Mouse (Mus musculus) MEL (cell line): Measurements from ENCODE around the gene Tnfrsf1a.

Source experiments
- CTCF ChIP-seq, 3 experiments: IDR thresholded peaks in 2 of 3; conservative IDR thresholded peaks in 1 of 3; 2 replicates each; pipeline ENCODE4 v1.5.1; 2011 to 2012; ENCODE audit warnings: low read length in 3 of 3, low read depth in 2 of 3, mild to moderate bottlenecking in 2 of 3, improper control_type of control experiment in 1 of 3, inconsistent platforms in 1 of 3, mixed read lengths in 1 of 3, moderate library complexity in 1 of 3; ENCODE audit not compliant: control insufficient read depth in 1 of 3, insufficient read depth in 1 of 3, poor library complexity in 1 of 3, severe bottlenecking in 1 of 3
- ETS1 ChIP-seq: IDR thresholded peaks from 2 replicates; pipeline ENCODE4 v1.6.1; 2012; ENCODE audit warnings: low read depth, mild to moderate bottlenecking, inconsistent platforms, low read length, improper control_type of control experiment, moderate library complexity
- JUND ChIP-seq: IDR thresholded peaks from 2 replicates; pipeline ENCODE4 v1.6.1; 2011; ENCODE audit warnings: low read depth, mild to moderate bottlenecking, improper control_type of control experiment, low read length
- MEF2A ChIP-seq: IDR thresholded peaks from 2 replicates; pipeline ENCODE4 v1.6.1; 2014; ENCODE audit warnings: low read depth, mild to moderate bottlenecking, inconsistent platforms, low read length, improper control_type of control experiment; ENCODE audit not compliant: poor library complexity, insufficient replicate concordance, severe bottlenecking; ENCODE audit errors: extremely low read depth
- SIN3A ChIP-seq: IDR thresholded peaks from 2 replicates; pipeline ENCODE4 v1.6.1; 2012; ENCODE audit warnings: low read length, improper control_type of control experiment, inconsistent platforms
- TAL1 ChIP-seq: IDR thresholded peaks from 2 replicates; pipeline ENCODE4 v1.6.1; 2012; ENCODE audit warnings: mild to moderate bottlenecking, inconsistent platforms, low read length, moderate library complexity, mixed read lengths
- TBP ChIP-seq: IDR thresholded peaks from 2 replicates; pipeline ENCODE4 v1.8.0; 2011; ENCODE audit warnings: low read depth, low read length, improper control_type of control experiment
- UBTF ChIP-seq: IDR thresholded peaks from 2 replicates; pipeline ENCODE4 v1.6.1; 2012; ENCODE audit warnings: low read depth, mild to moderate bottlenecking, inconsistent platforms, low read length, improper control_type of control experiment, moderate library complexity, borderline replicate concordance; ENCODE audit not compliant: insufficient read depth
- USF1 ChIP-seq: IDR thresholded peaks from 2 replicates; pipeline ENCODE4 v1.6.1; 2014; ENCODE audit warnings: low read depth, mild to moderate bottlenecking, inconsistent platforms, low read length, improper control_type of control experiment, moderate library complexity
- ZKSCAN1 ChIP-seq: IDR thresholded peaks from 2 replicates; pipeline ENCODE4 v1.6.1; 2012; ENCODE audit warnings: low read depth, mild to moderate bottlenecking, inconsistent platforms, low read length, improper control_type of control experiment, moderate library complexity

DNA sequence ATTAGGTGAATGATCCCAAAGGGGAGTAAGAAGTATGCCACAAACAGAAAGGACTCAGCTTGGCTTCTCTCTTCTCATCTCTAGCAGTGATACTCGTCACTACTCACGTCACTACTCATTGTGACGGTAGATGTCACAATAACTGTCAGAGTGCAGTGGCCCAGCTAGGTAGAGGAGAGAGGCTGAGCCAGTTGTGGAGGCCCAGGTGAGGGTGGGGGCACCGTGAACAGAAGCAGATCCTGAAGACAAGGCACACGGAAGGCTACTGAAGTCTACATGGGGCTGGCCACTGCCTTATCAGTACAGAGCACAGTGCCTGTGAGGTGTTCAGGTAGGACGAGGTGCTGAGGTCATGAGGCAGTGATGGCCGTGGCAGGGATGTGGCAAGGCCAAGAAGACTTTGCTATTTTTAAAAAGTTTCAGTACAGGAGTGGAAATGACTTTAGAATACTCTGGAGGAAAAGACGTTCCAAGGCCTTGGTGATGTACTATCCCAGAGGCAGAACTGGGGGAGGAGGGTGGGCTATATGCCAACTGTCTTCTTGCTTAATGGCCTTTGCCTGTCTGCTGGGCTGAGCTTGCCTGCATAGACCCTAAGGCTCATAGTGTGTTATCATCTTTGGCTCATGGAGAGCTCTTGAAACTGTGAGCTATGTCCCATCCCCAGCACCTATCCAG is 2.3 kb downstream of the Tnfrsf1a start:
- TF ChIP-seq CTCF (IDR thresholded peaks at IDR 0.05 in 2 of 3, conservative IDR thresholded peaks at IDR 0.05 in 1 of 3; ENCODE audit: control insufficient read depth in 1 of 3, insufficient read depth in 1 of 3, low read depth in 2 of 3, low read length in 3 of 3, poor library complexity in 1 of 3, severe bottlenecking in 1 of 3) (no peak), USF1 (no peak), TAL1 (no peak), ZKSCAN1 (no peak), ETS1 (no peak), UBTF (no peak), SIN3A (no peak), MEF2A (no peak), JUND (no peak), TBP (no peak)
